Mouse (Mus musculus) testis, adult 2 months (tissue): ENCODE measurements at regions not wholly inside any gene's neighbourhood (a gene's known extent, or its start where the extent isn't known, plus 50 kb on each side); places are given as distances from the start of the nearest gene placed in this dataset.

Experiments used
- H3K27ac ChIP-seq: fragments of 200-500 bp; 2 replicates; pipeline ENCODE4 v1.5.1; 2012; ENCODE audit warnings: low read depth, low read length; ENCODE audit not compliant: control insufficient read depth, insufficient read depth
- H3K27me3 ChIP-seq: fragments of 200-500 bp; 2 replicates; pipeline ENCODE4 v1.6.1; 2012; ENCODE audit warnings: mild to moderate bottlenecking, low read length, moderate library complexity; ENCODE audit not compliant: control insufficient read depth, insufficient read depth
- H3K36me3 ChIP-seq: fragments of 200-500 bp; 2 replicates; pipeline ENCODE4 v1.6.1; 2012; ENCODE audit warnings: mild to moderate bottlenecking, low read length; ENCODE audit not compliant: control insufficient read depth, insufficient read depth
- H3K4me1 ChIP-seq: fragments of 200-500 bp; 2 replicates; pipeline ENCODE4 v1.6.1; 2012; ENCODE audit warnings: low read length; ENCODE audit not compliant: control insufficient read depth, insufficient read depth
- H3K4me3 ChIP-seq: fragments of 200-500 bp; 2 replicates; pipeline ENCODE4 v1.5.1; 2012; ENCODE audit warnings: low read depth, mild to moderate bottlenecking, low read length, moderate library complexity, mixed read lengths; ENCODE audit not compliant: control insufficient read depth
- CTCF ChIP-seq: fragments of 200-500 bp; IDR thresholded peaks from 2 replicates; pipeline ENCODE4 v1.5.1; 2012; ENCODE audit warnings: low read depth, mild to moderate bottlenecking, inconsistent platforms, low read length, moderate library complexity; ENCODE audit not compliant: control insufficient read depth, insufficient read depth, insufficient replicate concordance
- POLR2A ChIP-seq: fragments of 200-500 bp; IDR thresholded peaks from 2 replicates; pipeline ENCODE4 v1.6.1; 2012; ENCODE audit warnings: low read depth, mild to moderate bottlenecking, inconsistent platforms, low read length, moderate library complexity; ENCODE audit not compliant: control insufficient read depth

DNA sequence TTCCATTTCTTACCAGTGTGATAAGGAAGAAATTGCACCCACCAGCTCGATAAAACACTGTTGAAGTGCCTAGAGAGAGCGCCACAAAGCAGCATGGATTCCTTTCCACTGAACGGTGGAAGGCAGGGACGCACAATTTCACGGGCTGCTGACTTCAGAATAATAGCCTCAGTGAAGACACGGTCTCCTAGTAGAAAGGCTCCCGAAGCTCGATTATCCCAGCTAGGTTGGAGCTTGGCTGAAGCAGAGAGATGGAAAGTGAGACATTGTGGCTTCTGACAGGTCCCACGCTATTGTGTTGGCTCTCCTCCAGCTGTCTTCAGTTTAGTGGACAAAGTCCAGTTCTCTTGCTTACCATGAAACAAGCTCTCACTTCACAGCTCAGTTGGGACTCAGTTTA is 133.3 kb upstream of the Tab2 start:
- Histone ChIP-seq H3K27ac (no peak overlapping the region), H3K4me3 (no peak overlapping the region), H3K36me3 (no peaks in the 10 kb centered on the region), H3K4me1 (no peaks in the 10 kb centered on the region), H3K27me3 (no peaks in the 10 kb centered on the region)
- TF ChIP-seq POLR2A (no peak), CTCF (no peak)

DNA sequence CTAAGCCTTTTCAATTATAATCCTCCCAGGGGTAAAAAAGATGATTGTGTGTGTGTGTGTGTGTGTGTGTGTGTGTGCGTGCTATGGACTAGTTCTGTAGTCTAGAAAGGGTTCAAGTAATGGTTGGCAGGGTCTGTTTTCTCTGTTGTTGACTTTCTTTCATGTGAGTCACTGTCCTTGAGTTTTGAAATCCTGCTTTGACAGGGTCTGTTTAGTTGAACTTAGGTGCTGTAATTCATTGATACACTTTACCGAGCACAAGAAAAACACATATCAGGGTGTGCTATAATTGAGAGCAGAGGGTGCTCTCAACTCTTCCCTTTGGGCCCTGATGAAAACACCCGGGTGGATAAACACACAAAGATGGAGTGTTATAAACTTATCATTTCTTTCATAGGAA is 132.7 kb upstream of the Tab2 start:
- Histone ChIP-seq H3K36me3 (no peaks in the 10 kb centered on the region), H3K4me1 (no peaks in the 10 kb centered on the region), H3K27me3 (no peaks in the 10 kb centered on the region), H3K27ac (no peak overlapping the region), H3K4me3 (no peak overlapping the region)
- TF ChIP-seq POLR2A: no peak
- no peak for TF ChIP-seq CTCF

DNA sequence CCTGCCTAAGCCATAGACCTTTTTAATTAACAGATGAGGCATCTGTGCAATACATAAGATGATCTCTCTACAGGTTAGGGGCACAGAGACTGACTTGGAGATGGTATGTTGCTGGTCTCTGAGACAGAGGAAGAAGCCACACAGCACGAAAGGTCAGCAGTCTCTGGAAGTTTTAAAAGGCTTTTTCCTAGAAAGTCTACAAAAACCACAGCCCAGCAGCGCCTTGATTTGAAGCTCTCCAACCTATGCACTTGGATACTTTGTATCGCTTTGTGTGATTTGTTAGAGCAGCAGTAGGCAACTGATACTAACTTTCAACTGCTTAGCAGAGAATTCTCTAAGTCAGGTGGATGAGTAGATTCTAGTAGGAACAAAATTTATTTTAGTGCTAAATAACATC is 132.3 kb upstream of the Tab2 start:
- H3K36me3 ChIP-seq: no peaks in the 10 kb centered on the region
- H3K4me3 ChIP-seq: no peak overlapping the region
- no peak overlapping the region for H3K27ac ChIP-seq
- no peaks in the 10 kb centered on the region for H3K27me3 ChIP-seq
- no peaks in the 10 kb centered on the region for H3K4me1 ChIP-seq
- no peak for TF ChIP-seq POLR2A
- no peak for TF ChIP-seq CTCF

DNA sequence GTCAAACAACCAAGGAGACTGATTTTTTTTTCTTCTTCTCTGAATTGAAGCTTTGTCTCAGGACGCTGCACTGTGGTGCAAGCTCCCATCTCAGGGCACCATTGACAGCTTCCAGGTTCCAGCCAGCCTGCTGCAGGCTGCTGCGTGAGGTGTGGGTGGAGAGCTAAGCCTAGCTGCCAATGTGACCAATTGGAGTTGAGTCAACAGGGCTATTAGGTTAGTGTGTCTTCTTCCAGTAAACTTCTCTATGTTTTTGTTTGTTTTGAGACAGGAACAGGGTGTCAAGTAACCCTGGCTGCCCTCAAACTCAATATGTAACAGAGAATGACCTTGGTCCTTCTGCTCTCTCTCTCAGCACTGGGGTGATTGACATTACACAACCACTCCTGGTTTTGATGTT is 131.1 kb upstream of the Tab2 start:
- H3K36me3 ChIP-seq: no peaks in the 10 kb centered on the region

DNA sequence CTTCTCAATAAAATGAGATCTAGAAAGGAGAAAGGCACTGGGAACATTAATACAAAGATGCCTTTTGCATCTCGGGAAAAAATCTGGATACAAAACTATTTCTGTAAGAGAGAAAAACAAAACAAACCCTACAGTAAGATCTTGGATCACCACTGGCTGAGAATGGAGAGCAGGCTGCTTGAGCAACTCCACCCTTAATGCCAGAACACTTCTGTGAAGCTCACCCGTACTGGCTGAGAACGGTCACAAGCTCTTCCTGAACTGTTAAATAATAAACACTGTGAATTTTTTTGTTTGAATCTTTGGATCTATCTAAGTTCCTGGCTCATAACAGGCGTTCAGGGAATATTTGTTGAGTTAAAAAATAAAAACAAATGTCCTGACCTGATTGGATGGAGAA is 130.4 kb upstream of the Tab2 start:
- no peak overlapping the region for H3K4me3 ChIP-seq
- H3K36me3 ChIP-seq: no peaks in the 10 kb centered on the region
- H3K4me1 ChIP-seq: no peaks in the 10 kb centered on the region
- TF ChIP-seq CTCF (no peak), POLR2A (no peak)
- no peak overlapping the region for H3K27ac ChIP-seq
- H3K27me3 ChIP-seq: no peaks in the 10 kb centered on the region

More for the DNA sequence above, 131.1 kb upstream of the Tab2 start:
- no peaks in the 10 kb centered on the region for H3K27me3 ChIP-seq
- TF ChIP-seq CTCF: no peak
- TF ChIP-seq POLR2A: no peak
- H3K27ac ChIP-seq: no peak overlapping the region
- no peaks in the 10 kb centered on the region for H3K4me1 ChIP-seq
- H3K4me3 ChIP-seq: no peak overlapping the region

DNA sequence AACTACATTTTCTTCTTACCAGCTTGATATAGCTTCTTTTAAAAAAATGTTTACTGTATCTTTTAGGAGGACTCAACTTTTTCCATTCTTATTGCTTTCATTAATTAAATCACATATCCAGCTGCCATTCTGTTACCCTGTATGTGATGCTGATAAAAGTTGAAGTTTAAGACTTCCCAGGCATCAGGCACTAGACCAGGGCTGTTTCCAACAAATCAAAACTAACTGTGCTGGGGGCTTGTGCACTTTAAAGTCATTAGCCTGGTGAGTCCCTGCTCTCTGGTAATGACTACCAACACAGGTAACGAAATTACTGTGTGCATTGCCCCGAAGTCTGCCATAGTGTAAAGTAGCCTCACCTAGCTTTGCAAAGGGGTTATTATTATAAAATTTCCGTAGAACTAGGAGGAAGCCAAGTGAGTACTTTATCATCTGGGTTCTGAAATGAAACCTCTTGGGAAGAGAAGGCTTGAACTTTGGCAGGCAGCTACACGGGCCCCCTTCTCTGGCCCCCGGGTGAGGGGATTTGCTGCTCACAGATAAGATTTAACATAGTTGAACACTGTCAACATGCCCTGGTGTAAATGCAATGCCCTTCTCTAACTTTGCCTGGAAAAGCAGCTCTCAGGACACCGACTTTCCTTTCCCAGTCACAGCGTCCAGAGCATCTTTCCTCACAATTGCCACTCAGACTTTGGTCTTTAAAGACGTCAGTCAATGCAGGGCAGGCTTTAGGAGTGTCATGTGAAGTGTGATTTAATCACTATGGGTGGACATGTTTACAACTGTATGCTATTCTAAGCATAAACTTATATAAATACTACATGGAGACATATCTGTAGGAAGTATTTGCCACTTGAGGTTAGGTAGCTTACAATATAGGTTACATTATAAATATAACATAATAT is 122.1 kb upstream of the Tab2 start:
- H3K4me1 ChIP-seq: no peaks in the 10 kb centered on the region
- H3K4me3 ChIP-seq: no peak overlapping the region
- H3K27me3 ChIP-seq: no peaks in the 10 kb centered on the region
- TF ChIP-seq CTCF (no peak), POLR2A (no peak)
- no peak overlapping the region for H3K27ac ChIP-seq
- no peaks in the 10 kb centered on the region for H3K36me3 ChIP-seq

DNA sequence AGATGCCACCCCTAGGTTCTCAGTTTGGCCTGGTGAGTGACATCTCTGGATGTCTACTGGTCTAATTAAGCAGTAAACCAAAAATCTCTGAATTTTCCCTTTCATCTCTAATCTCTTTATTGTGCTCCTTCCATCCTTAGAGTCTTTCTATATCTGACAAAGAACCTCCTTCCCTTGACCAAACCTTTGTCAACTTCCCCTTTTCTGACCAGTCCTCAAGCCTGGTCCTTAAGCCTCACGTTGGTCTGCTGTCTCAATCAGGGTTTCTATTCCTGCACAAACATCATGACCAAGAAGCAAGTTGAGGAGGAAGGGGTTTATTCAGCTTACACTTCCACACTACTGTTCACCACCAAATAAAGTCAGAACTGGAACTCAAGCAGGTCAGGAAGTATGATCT is 116.4 kb upstream of the Tab2 start:
- H3K36me3 ChIP-seq: no peaks in the 10 kb centered on the region
- TF ChIP-seq CTCF: no peak
- TF ChIP-seq POLR2A: no peak
- H3K27me3 ChIP-seq: no peaks in the 10 kb centered on the region

More for the DNA sequence above, 116.4 kb upstream of the Tab2 start:
- Histone ChIP-seq H3K27ac (no peak overlapping the region), H3K4me3 (no peak overlapping the region), H3K4me1 (no peaks in the 10 kb centered on the region)
